Mouse (Mus musculus) kidney, postnatal 4 days (tissue): ENCODE measurements at regions not wholly inside any gene's neighbourhood (a gene's known extent, or its start where the extent isn't known, plus 50 kb on each side); places are given as distances from the start of the nearest gene placed in this dataset.
"Not testable (repeated sequence)": the region's sequence is repeated elsewhere in the genome, so short reads cannot be mapped to it uniquely, and the experiment has no call there.

Experiments
- DNase-seq, 2 experiments: peaks; one replicate each; pipeline ENCODE4 v3.0.0; 2021; ENCODE audit warnings: mixed read lengths in 2 of 2

DNA sequence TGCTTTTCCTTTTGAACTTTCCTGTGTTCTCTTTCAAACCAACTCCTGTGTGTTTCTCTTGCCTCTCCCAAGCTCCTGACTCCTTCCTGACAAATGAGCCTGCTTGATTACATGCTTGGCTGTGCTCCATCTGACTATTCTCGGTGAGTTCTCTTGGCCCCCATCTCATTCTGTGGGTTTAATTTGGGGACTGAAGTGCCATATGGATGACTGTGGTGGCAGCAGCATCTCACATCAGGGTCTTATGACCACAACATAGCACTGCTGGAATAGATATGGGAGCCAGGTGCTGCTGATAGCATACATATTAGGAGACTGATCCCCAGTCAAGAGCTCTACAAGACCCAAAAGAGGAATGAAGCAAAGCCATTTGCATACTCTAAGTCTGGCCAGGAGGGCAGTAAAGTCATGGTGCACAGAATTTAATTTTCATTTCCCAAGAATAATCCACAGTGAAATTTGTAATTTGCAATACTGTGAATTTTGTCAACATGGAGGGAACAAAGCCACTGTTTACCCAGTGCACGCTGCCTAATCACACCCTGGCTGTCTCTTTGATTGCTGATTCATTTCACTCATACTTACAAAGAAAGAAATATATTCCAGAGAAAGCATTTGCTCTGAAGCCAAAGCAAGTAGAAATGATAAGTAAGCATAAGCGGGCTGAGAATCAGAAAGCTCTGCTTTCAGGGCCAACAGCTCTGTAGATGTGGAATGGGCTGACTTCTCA is 1478.4 kb upstream of the Gm7489 start:
- DNase-seq, result no peak

DNA sequence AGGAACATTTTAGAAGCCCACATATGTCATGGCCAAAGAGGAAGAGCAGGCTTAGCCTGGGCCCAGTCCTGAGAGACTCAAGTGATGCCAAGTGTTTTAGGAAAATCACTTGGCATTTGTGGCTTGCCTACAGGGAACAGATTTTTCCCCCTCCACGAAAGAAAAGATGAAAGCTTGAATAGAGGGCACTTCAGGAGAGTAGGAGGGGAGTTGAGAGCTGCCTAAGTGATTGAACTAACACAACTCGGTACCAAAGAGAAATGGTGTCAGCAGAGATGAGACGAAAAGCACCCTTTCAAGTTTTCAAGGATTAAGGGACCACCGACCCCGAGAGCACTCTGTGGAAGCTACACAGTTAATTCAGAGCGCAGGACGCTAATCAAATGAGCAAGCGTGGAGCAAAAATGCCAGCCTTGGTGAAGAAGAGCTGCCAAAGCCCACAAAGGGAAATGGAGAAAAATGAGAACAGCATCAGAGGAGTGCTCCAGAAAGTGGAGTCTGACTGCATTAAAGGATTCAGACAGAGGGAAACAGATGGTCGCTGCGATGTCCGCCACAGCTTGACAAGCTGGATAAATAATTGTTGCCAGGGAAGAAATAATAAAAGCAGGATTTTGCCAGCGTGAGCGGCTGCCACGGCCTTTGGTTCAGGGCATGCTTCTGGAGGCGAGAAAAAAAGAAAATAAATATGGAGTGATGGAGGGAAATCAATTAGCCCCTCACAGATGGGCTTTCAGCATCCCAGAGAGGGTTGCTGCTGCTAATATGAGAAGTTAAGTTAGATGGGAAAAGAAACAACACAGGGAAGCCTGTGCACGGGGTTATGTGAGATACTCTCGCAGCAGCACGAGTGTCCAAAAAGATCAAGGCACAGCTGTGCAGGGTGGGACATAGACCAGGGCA is 1471.6 kb upstream of the Gm7489 start:
- DNase-seq, result peak; percentile 7 to 8

- DNase-seq, result no peak
Observed at GRCm38 (mm10) chr15:52425976-52426375, 1458.7 kb upstream of the Gm7489 start.

DNA sequence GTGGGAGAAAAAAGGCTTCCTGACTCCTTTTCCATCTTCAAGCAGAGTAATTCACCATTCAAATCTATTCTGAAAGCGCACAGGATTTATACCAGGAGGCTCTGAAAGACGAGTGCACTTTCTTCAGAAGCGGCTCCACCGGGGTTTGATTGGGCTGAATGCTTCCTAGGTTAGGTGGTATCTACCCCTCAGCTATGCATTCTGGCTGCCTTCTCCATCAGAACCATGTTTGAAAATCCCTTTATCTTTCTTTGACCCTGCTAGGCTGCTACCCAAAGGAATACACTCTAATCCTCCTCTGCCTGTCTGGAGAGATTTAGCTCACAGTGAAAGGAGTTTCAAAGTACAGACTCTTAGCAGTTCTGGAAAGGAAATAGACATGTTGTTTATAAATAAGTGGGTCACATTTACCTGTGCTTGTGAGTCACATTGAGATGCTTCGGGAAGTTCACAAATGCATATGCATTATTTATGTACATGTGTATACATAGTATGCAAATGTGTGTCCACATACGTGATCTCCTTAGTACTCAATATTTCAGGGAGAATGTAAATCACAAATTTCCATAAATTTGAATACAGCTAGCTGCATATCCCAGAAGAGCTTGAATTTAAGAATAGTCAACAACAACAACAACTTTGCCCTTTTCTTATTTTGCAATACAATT is 1454.1 kb upstream of the Gm7489 start:
- DNase-seq, result no peak

GRCm38 (mm10) chr15:52433639-52434038 is 1451.1 kb upstream of the Gm7489 start:
- no peak for DNase-seq

GRCm38 (mm10) chr15:52438403-52438802 is 1446.3 kb upstream of the Gm7489 start:
- no peak for DNase-seq

GRCm38 (mm10) chr15:52458782-52459181 is 1425.9 kb upstream of the Gm7489 start:
- peak; percentile 86 to 87 for DNase-seq

DNA sequence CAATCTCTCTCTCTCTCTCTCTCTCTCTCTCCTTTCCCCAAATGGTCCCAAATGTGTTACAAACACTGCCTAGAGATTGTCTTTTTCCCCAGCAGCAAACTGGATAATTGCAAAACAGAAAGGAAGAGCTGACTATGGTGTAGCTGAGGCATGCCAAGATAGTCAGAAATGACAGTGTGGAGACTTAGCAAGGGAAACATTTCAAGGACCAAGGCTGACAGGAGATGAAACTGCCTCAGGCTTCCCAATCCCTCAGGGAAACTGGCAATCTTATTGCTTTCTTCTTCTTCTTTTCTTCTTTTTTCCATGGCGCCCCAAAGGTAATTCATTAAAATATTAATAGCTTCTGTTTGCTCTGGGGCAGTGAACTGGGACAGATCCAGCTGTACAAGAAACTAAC is 1425.4 kb upstream of the Gm7489 start:
- DNase-seq, result no peak

DNA sequence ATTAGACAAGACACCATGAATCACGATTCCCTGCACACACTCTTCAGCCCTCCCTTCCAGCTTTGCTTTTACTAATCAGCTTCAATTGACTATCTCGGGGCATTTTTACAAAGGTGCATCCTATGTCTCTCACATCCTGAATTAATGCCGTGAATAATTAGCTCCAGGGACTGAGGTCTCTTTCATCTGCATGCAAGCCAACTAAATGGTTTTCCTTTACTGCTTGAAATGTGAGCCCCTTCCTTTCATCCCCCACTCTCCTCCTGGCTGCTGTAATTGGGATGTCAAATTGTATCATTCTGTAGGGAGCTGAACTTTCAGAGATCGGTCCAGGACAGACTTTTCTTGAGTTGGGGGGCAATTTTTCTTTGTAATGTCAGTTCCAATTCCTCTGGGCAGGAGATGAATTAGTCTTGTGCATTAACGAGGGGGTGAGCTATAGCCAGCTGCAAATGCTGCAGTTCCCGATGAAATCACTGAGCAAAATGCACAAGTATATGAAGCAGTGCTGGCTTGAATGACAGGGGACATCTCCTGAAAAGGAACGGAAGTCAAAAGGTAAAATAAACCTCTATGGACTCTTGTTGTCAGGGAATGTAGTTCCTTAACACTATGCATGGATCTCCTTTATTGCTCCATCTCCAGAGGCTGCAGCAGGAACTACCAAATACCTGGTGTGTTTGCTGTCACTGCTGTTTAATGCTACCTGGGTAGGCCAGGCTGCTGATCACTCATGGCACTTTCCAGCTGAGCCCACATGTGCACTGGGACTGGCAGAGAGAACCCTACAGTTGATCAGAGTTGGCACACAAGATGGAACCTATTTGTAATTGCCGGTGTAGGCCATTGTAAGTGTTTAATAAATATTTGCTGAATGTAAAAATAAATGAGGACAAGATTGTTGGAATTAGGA is 1420.2 kb upstream of the Gm7489 start:
- no peak for DNase-seq

GRCm38 (mm10) chr15:52478124-52478523 is 1406.6 kb upstream of the Gm7489 start:
- not testable (repeated sequence) for DNase-seq

DNA sequence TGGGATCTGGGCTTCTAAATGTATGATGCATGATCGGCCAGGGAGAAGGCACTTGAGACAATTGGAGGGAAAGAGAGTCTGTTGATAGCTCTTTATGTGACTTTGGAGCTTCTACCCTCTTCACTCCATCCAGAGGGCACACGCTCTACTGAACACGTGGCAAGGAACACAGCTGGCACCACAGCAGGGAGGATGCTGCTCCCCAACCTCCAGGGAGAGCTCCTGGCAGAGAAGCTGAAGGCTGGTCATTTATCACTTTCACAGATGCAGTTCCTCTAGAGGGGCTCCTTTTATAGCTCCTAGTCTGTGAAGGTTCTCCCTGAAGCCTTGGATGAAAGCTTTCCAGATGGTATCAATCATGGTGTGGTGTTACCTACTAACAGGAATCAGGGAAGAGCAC is 1403.9 kb upstream of the Gm7489 start:
- peak; percentile 17 to 28 for DNase-seq

DNA sequence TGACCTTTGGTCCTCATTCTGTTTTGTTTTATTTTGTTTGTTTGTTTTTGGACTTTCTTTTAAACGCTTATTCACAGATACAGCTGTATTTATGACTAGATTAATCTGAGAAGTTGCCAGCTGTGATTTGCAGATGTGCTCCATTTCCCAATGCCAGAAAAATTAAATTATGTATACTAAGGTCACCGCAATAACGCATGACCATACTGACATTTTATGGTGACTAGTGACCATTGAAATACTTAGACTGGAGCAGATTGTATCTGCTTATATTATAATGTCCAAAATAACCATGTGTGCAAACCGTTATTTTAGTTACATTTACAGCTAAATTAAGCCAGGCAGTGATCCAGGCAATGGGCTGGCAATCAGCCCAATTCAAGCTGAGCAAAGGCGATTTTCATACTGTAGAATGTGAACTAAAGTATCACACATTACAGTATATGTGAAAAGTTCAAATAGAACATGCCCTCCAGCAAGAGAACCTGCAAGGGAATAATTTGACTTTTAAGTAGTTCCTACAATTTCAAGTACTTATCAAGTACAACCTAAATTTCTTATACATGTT is 1401.0 kb upstream of the Gm7489 start:
- peak; percentile 38 to 54 for DNase-seq

DNA sequence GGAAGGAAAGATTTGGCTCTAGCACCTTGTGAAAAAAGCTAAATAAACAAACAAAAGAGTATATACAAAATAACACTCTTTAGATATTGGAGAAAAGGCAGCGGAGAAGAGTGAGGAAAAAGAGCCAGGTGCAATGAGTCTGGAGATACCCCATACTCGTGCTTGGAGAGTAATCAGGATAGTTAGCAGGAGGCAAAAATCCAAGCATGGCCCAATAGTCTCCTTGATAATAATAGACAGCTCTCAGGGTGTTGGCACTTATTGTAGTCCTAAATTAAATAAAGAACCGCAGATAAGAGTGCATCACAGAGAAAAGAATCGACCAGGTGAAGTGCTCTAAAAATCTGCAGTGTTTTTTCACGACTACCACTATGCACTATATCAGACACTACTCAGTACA is 1400.4 kb upstream of the Gm7489 start:
- no peak for DNase-seq

DNA sequence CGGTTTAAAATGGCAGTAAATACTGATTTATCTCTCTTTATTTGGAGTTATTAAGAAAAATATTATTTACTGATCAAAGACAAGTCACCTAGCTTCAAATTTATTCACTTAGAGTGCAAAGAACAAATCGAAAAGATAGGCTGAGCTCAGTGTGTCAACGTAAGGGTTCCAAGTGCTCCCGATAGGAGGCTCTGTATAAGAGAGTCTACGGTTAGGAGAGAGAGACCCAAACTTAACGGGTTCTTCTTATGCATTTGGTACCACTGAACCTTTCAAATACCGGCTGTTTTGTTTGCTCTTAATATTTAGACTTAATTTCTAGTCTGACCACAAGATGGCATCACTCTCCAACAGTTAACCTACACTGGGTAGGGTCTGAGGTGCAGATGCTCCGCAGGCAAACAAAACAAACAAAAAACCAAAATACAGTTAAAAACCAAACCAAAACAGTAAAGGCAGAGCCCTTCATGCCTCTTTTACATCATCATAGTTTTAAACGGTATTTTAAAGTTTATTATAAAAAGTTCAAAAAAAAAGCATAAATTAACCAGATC is 1379.4 kb upstream of the Gm7489 start:
- DNase-seq, result no peak

DNA sequence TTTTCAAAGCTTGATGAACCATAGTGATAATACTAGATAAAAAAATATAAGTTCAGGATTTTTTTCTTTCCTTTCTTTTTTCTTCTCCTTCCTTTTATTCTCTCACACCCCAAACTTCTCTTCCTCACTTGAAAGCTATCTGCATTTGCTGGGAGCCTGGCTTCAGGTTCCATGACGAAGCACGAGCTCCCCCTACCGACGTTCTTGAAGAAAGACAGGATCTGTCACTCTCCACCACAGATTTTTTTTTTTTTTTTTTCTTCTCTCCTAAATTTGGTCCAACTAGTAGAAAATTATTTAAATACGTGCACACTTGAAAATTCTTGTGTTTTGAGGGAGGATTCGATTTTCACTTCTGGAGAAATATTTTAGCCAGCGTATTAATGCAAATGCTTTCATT is 1377.8 kb upstream of the Gm7489 start:
- peak; percentile 72 for DNase-seq

GRCm38 (mm10) chr15:52508609-52509008 is 1376.1 kb upstream of the Gm7489 start:
- DNase-seq, result no peak

- no peak for DNase-seq
Observed at GRCm38 (mm10) chr15:52510137-52510536, 1374.6 kb upstream of the Gm7489 start.

DNA sequence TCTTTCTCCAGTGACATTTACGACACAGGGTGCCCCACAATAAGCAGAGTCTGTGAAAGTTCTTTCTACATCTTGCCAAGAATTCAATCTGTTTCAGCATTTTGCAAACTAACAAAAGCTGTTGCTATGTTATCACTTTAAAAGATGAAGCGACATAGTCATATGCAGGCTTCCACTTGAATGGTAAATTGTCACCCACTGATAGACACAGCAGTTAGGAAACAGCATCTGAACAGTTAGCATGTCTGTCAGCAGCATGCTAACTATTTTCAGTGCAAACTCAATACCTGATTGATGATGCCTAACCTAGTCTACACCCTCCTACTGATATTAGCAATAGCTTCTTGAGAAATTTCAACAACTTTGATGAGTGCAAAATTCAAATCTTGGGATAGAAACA is 1348.1 kb upstream of the Gm7489 start:
- no peak for DNase-seq

- no peak for DNase-seq
Observed at GRCm38 (mm10) chr15:52558682-52559081, 1326.0 kb upstream of the Gm7489 start.

DNA sequence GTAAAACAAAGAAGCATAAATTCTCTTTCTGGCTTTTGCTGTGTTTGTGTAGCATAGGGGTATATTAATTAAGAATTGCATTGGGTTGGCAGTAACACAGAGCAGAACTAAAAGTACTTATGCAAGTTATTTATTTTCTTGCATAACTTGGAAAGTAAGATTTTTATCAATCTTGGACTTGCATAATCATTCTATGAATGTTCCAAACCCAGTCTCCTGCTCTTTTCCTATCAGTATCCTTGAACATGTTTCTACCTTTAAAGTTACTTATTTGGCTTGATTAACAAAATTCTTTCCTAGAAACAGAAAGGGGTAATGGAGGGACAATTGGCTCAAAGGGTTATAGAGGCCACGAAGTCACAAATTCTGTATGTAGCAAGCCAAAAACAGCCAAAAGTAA is 1320.6 kb upstream of the Gm7489 start:
- DNase-seq, result no peak

DNA sequence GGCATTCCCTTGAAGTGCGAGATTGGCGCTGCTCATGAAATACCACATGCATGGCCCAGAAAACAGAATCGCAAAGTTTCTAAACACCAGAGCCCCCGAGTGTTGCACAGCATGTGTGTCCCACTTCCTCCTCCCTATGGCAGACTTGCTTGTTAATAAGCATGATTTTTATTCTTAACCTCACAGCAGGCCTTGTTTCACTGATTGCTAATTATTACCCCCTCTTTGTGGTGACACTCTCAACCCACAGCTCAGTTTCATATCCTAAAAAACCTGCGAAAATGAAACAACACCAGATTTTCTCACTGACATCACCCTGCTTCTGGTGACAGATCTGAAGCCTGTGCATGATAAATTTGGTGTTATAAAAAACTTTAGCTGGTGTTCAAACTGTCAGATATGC is 1319.3 kb upstream of the Gm7489 start:
- DNase-seq, result no peak

- no peak for DNase-seq
Observed at GRCm38 (mm10) chr15:52570256-52570655, 1314.5 kb upstream of the Gm7489 start.
